Mouse (Mus musculus): Measurements from ENCODE around the gene Usf1. TPM values are rescaled to one million over a fixed set of nuclear protein-coding genes. Genes with fewer than 3 reads are reported as not detected.

Usf1 gene
- total and polyA plus RNA-seq, 3 experiments, result 37.4 to 73.7 (median 54.9) TPM

GRCm38 (mm10) chr1:171372880-171373279 lies 38.2 kb upstream of the Usf1 start:
- H3K9ac ChIP-seq (ENCODE audit: insufficient read depth, low read depth), result no peak overlapping the region
- no peaks in the 10 kb centered on the region for H3K36me3 ChIP-seq (replicated peaks in 1 of 2; ENCODE audit: control insufficient read depth in 1 of 2, insufficient read depth in 1 of 2, low read length in 1 of 2)
- no peak overlapping the region for H3K27ac ChIP-seq (ENCODE audit: insufficient read depth, low read depth)
- no peaks in the 10 kb centered on the region for H3K79me2 ChIP-seq (replicated peaks; ENCODE audit: control insufficient read depth, extremely low read depth, insufficient read depth, poor library complexity, severe bottlenecking)
- dilution Hi-C loops (cut with MboI; ENCODE audit: extremely low pct_ligation_motif_present, extremely low pct_unique_long_range_greater_than_20kb, low sequenced_read_pairs), result no loop called here
- no peak overlapping the region for H3K4me3 ChIP-seq (replicated peaks in 1 of 3; ENCODE audit: low read depth in 2 of 3, low read length in 2 of 3, poor library complexity in 1 of 3)
- H3K4me1 ChIP-seq (ENCODE audit: control insufficient read depth in 1 of 2, insufficient read depth in 2 of 2), result peaks cover under 1 to 2% of the 10 kb centered on the region in 2 experiments
- TF ChIP-seq JUN (IDR thresholded peaks at IDR 0.05; ENCODE audit: insufficient read depth, low read depth, low read length), result no peak
- no peak for TF ChIP-seq UBTF (IDR thresholded peaks at IDR 0.05; ENCODE audit: low read depth, low read length)
- no peak for TF ChIP-seq NRF1 (IDR thresholded peaks at IDR 0.05; ENCODE audit: low read depth, low read length)
- TF ChIP-seq ETS1 (conservative IDR thresholded peaks at IDR 0.05; ENCODE audit: low read depth, low read length), result no peak
- no peak for TF ChIP-seq MAX (IDR thresholded peaks at IDR 0.05; ENCODE audit: low read length)
- TF ChIP-seq ZMIZ1 (IDR thresholded peaks at IDR 0.05; ENCODE audit: low read depth, low read length), result no peak
- TF ChIP-seq NELFE (IDR thresholded peaks at IDR 0.05; ENCODE audit: low read depth, low read length), result no peak
- no peak for TF ChIP-seq ZNF384 (IDR thresholded peaks at IDR 0.05; ENCODE audit: low read depth, low read length)
- TF ChIP-seq SMC3 (IDR thresholded peaks at IDR 0.05; ENCODE audit: low read depth, low read length), result no peak
- no peak for TF ChIP-seq TBP (conservative IDR thresholded peaks at IDR 0.05; ENCODE audit: low read depth, low read length)
- no peak for TF ChIP-seq RAD21 (IDR thresholded peaks at IDR 0.05; ENCODE audit: low read depth, low read length)
- TF ChIP-seq MXI1 (IDR thresholded peaks at IDR 0.05; ENCODE audit: low read depth, low read length), result no peak
- no peak for TF ChIP-seq CTCF (conservative IDR thresholded peaks at IDR 0.05 in 1 of 2, IDR thresholded peaks at IDR 0.05 in 1 of 2; ENCODE audit: low read depth in 2 of 2, low read length in 2 of 2)
- no peak overlapping the region for H3K4me2 ChIP-seq (ENCODE audit: insufficient read depth, low read depth, poor library complexity, severe bottlenecking)
- H3K9me3 ChIP-seq (replicated peaks; ENCODE audit: low read length), result no peaks in the 10 kb centered on the region
- no peak for DNase-seq (ENCODE audit: extremely low read depth)
- in situ Hi-C loops (cut with MboI; ENCODE audit: low pct_ligation_motif_present, low pct_unique_long_range_greater_than_20kb, low sequenced_read_pairs), result no loop called here
- H3K27me3 ChIP-seq (replicated peaks), result peaks cover 3% of the 10 kb centered on the region

GRCm38 (mm10) chr1:171373946-171374345 lies 37.2 kb upstream of the Usf1 start:
- TF ChIP-seq GABPA (IDR thresholded peaks at IDR 0.05; ENCODE audit: insufficient replicate concordance, low read depth, low read length), result no peak
- TF ChIP-seq NELFE (IDR thresholded peaks at IDR 0.05; ENCODE audit: low read depth, low read length), result no peak
- TF ChIP-seq JUN (IDR thresholded peaks at IDR 0.05; ENCODE audit: insufficient read depth, low read depth, low read length), result no peak
- no peak for TF ChIP-seq ZMIZ1 (IDR thresholded peaks at IDR 0.05; ENCODE audit: low read depth, low read length)
- no peak for TF ChIP-seq POLR2A (IDR thresholded peaks at IDR 0.05; ENCODE audit: low read depth, low read length)
- TF ChIP-seq MXI1 (IDR thresholded peaks at IDR 0.05; ENCODE audit: low read depth, low read length), result no peak
- no peak for TF ChIP-seq BHLHE40 (IDR thresholded peaks at IDR 0.05; ENCODE audit: low read depth, low read length)
- TF ChIP-seq UBTF (IDR thresholded peaks at IDR 0.05; ENCODE audit: low read depth, low read length), result no peak
- TF ChIP-seq SIN3A (IDR thresholded peaks at IDR 0.05; ENCODE audit: low read length), result no peak
- no peak for TF ChIP-seq JUND (conservative IDR thresholded peaks at IDR 0.05; ENCODE audit: low read depth, low read length)
- TF ChIP-seq ZC3H11A (IDR thresholded peaks at IDR 0.05; ENCODE audit: low read depth, low read length), result no peak
- no peak for TF ChIP-seq MEF2A (IDR thresholded peaks at IDR 0.05; ENCODE audit: borderline replicate concordance, low read depth, low read length)
- no peak for TF ChIP-seq KAT2A (IDR thresholded peaks at IDR 0.05; ENCODE audit: insufficient replicate concordance, low read length)
- no peak for TF ChIP-seq MYC (IDR thresholded peaks at IDR 0.05; ENCODE audit: low read depth, low read length)
- no peak for TF ChIP-seq CHD1 (IDR thresholded peaks at IDR 0.05; ENCODE audit: low read depth, low read length)
- TF ChIP-seq MAFK (IDR thresholded peaks at IDR 0.05; ENCODE audit: insufficient replicate concordance, low read length), result no peak
- TF ChIP-seq NRF1 (IDR thresholded peaks at IDR 0.05; ENCODE audit: low read depth, low read length), result no peak
- no peak for TF ChIP-seq CTCF (conservative IDR thresholded peaks at IDR 0.05 in 1 of 2, IDR thresholded peaks at IDR 0.05 in 1 of 2; ENCODE audit: low read depth in 2 of 2, low read length in 2 of 2)
- TF ChIP-seq USF2 (conservative IDR thresholded peaks at IDR 0.05; ENCODE audit: low read depth, low read length), result no peak
- no peak for TF ChIP-seq RAD21 (IDR thresholded peaks at IDR 0.05; ENCODE audit: low read depth, low read length)
- H3K9me3 ChIP-seq (replicated peaks; ENCODE audit: low read length), result no peaks in the 10 kb centered on the region
- H3K27ac ChIP-seq (ENCODE audit: insufficient read depth, low read depth), result no peak overlapping the region
- no peak overlapping the region for H3K4me2 ChIP-seq (ENCODE audit: insufficient read depth, low read depth, poor library complexity, severe bottlenecking)
- H3K27me3 ChIP-seq (replicated peaks), result peaks cover 5% of the 10 kb centered on the region
- H3K4me3 ChIP-seq (replicated peaks in 1 of 3; ENCODE audit: low read depth in 2 of 3, low read length in 2 of 3, poor library complexity in 1 of 3), result no peak overlapping the region
- no peaks in the 10 kb centered on the region for H3K79me2 ChIP-seq (replicated peaks; ENCODE audit: control insufficient read depth, extremely low read depth, insufficient read depth, poor library complexity, severe bottlenecking)
- dilution Hi-C loops (cut with MboI; ENCODE audit: extremely low pct_ligation_motif_present, extremely low pct_unique_long_range_greater_than_20kb, low sequenced_read_pairs), result no loop called here
- H3K36me3 ChIP-seq (replicated peaks in 1 of 2; ENCODE audit: control insufficient read depth in 1 of 2, insufficient read depth in 1 of 2, low read length in 1 of 2), result no peaks in the 10 kb centered on the region
- no peak overlapping the region for H3K9ac ChIP-seq (ENCODE audit: insufficient read depth, low read depth)
- no peak for DNase-seq (ENCODE audit: extremely low read depth)
- in situ Hi-C loops (cut with MboI; ENCODE audit: low pct_ligation_motif_present, low pct_unique_long_range_greater_than_20kb, low sequenced_read_pairs), result no loop called here
- peaks cover 3 to 7% of the 10 kb centered on the region in 2 experiments for H3K4me1 ChIP-seq (ENCODE audit: control insufficient read depth in 1 of 2, insufficient read depth in 2 of 2)
